Mouse (Mus musculus) c-Kit-positive CD71-negative TER-119-negative erythroid progenitor cells, embryonic 14.5 days (primary cell): Measurements from ENCODE around the gene Gm49711.

Experiments used
- DNase-seq: peaks from one replicate; pipeline ENCODE4 v3.0.0-alpha.2; 2013; ENCODE audit warnings: low read depth

Gm49711 gene

DNA sequence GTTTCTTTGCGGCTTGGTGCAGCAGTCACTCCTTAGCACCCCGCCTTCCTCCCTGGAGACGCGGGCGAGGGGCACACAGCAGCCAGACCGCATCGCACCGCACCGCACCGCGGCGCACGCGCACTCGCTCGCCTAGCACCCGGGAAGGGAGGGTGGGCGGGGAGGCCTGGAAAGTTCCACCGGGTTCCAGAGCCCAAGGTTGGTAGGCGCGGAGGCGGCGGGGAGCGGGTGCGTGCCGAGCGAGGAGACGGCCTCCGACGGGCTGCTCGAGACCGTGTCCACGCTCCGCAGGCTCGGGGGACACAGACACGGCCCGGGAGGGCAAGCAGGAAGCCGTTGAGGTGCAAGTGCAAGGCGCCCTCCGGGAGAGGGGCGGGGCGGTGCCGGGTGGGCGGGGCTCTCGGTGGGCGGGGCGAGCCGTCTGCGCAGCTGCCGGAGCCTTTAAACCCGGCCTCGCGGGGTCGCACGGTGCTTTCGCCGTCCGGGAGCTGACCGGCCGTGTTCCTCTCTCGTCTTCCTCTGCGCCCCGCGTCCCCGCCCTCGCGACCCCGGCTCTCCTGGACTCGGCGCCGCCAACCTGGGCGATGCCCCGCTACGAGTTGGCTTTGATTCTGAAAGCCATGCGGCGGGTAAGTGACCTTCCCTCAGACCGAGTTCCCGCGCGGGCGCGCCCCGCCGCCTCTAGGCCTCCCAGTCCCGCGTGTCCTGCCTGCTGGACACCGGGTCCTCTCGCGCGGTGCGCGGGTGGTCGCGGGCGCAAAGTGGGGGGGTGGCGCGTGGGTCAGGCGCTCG is at the start of gene Gm49711, which contains the start of the genes Mrps6 and Slc5a3:
Gm49711 (plus strand) TSS at position 465 of the 792 bp plus-strand sequence.
Mrps6 (plus strand) TSS at position 419 of the 792 bp plus-strand sequence.
Slc5a3 (plus strand) TSS at position 471 of the 792 bp plus-strand sequence.
- peak; percentile 57 for DNase-seq

DNA sequence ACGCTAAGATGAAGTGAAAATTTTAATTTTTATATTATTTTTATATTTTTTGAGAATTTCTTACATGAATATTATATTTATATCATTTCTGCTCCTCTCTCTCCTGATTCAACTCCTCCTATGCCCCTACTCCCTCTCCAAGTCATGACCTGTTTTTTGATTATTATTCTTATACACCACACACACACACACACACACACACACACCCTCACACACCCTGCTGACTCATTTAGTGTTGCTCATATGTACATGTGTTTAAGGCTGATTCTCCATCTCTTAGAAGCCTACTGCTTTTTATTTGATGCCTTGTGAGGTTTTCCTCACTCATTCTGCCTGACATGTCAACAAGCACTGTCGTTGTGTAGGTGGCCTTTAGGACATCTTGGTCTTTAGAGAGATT is 48.5 kb upstream of the Gm49711 start:
- DNase-seq, result no peak

DNA sequence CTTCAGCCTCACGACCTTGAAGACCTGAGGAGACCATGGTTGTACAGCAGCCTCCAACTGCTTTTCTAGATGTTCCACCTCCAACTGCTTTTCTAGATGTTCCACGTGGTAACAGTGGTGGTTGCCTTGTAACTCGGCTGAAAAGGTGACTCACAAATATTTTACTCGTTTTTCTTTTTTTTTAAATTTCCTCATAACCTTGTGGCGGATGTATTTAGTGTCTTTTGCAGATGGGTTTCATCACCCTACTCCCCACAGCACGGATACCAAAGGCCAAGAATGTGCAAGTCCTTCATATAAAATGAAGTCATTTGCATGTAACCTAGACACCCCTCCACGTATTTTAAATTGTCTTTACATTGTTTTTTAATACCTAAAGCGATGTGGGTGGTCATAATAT is 41.3 kb upstream of the Gm49711 start:
- no peak for DNase-seq

DNA sequence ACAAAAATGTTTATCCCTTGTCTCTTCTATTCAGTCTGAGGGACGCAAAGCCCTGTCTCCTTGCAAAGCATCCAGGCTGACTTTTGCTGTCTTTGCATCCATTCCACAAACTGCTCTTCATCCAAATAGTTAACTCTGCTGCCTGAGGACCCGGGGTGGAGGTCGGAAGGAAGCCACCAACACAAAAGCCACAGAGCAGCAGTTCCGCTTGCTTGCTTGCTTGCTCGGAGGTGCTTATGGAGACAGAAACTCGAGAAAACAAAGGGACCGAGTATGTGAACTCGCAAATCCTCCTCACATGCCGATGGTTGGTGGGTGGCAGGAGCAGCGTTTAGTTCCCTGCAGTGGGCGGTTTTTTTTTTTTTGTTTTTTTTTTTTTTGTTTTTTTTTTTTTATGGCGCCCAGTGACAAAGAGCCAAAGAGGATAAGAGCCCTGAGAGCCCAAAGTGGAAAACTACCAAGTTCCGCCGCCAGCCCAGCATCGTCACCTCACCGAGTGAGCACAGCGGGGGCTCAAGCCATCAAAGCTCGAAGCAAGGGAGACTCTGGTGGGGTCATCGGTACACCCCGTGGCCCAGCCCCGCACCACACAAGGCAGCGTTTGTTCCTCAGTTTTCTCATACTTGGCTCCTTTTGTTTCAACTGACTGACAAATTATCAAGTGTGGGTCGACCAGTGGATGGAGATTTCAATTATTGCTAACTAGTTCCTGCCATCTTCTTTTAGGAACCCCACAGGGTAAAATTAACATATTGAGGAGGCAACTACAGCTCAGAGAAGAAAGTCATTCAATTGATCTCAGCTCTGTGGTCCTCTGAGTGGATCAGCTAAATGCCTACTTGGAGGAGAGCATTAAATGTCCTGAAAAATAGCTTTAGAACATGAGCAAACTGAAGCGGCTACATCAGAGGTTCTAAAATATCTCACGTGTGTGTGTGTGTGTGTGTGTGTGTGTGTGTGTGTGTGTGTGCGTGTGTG is 38.7 kb upstream of the Gm49711 start:
- peak; percentile 28 for DNase-seq

DNA sequence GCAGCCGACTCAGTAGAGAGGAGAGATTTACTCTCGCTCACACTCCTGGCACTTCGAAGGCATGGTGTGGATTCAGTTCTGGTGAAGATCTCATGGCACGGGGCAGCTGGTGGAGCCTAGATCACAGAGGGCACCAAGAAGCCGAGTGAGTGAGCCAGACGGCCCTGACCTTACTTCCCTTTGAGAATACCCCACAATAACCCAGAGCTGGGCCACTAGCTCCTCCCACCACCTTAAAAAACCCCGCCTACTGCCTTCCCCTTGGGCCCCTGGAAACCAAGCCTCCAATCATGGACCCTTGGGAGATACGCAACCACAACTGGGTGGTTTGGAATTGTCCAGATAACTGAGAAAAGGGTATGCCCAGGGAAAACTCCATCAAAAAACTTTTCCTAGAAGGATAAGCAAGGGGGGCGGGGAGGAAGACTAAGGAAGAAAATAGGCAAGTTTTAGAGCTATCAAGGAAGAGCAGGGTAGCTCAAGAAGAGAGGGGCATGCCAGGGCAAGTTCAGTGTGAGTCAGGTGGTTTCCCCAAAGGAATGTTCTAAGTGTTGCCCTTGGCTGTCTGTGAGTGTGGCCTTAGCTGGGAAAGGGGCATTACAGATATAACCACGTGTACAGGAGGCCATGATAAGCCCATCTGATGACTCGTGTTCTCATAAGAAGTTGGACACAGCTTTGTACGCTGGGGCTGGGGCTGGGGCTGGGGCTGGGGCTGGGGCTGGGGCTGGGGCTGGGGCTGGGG is 36.3 kb upstream of the Gm49711 start:
- DNase-seq, result no peak

DNA sequence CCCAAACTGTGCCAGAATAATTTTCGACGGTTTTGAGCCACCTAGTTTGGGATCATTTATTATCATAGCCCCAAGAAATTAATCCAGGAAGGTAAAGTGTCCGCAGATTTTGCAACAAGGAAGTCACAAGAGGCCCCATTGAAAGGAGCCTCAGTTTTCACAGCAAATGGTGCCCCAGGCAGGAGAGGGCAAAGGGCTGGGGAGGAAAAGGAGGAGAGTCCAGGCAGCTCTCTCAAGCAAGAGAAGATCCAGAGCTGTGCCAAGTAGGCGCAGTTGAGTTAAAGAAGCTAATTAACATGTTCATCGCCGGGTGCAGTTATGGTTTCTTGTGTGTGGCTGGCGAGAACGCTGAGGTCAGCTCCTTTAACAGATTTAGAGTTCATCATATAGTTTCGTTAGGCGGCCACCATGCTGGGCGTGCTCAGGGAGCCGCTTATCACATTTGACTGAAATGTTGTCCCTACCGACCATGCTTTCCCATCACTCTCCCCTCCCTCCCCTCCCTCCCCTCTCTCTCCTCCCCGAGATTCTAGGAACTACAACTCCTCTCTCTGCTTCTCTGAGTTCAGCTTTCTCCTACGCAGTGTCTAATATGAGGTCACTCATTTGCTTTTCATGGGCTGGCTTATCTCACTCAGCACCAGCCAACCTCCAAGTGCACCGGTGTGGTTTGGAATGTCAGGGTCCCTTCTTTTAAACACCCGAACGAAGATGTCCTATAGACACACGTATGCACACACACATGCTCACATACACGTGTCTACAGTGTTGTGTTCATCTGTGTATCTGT is 35.4 kb upstream of the Gm49711 start:
- DNase-seq, result no peak

DNA sequence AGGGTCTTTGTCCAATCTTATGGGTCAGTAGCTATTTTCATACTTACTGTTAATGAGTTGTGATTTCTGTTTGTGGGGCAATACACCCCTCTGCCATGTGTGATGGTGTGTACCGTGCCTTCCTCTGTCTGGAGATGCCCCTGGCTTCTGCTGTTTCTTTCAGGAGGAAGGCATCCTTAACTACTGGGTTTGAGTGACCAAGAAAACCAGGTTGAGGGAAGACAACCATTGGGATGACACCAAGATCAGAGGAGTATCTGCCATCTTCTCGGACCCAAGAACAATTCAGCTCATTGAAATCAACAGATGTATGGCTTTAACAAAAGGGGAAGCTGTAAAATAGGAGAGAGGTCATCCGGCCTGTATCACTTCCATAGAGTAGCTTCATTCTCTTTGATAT is 24.8 kb upstream of the Gm49711 start:
- DNase-seq, result no peak

DNA sequence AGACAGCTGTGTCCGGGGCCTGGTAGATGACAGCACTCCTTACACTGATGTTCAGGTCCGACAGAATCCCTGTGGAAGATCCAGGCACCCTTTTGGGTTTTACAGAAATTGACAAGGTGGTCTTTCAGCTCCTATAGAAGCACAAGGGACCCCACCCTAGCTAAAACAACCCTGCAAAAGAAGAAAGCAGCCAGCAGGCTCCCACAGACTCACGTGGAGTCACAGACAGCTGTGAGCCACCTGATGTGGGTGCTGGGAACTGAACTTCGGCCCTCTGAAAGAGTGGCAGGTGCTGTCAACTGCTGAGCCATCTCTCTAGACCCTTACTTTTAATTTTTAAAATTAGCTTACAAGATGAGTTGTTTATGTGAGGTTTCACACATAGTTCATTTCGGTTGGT is 23.4 kb upstream of the Gm49711 start:
- no peak for DNase-seq

DNA sequence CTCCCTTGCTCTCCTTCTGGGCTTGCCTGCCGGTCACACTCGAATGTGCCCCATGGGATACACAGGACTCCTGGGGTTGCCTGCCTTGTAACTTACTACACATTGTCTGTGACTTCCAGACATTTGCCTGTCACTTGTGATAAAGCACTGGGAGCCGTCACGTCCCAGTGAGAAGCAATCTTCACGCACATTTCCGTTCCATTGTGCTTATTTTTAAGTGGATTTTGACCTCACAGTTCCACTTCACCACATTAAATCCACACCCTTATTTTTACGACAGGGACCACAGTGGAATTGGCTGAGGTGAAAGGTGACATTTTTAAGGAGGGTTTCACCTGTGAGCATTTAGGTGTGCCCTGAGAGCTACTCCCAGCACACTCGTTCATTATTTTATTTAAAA is 21.4 kb upstream of the Gm49711 start:
- DNase-seq, result no peak

DNA sequence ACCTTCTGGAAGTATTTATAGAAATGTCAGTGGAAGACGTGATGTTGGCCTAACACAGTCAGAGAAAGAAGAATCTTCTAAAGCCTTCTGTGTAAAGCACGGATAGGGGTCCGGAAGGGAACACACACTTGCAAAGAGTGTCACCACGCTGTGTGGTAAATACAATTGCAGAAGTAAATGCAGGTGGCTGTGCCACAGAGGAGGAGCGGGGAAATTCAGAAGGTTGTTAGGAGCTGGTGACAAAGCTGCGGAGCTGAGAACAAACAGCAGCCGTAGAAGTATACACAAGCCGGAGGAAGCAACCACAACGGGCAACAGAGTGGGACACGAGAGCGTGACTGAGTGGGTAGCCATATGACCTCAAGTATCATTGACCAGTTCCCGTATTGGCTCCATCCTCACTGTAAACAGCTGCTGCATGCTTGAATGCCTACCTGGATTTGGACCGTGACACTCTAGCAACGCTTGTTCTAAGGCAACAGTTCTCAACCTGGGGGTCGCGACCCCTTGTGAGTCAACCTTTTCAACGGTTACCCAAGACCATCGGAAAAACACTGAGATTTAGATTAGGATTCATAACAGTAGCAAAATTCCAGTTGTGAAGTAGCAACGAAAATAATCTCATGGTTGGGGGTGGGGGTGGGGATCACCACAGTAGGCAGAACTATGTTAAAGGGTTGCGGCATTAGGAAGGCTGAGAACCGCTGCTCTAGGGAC is 20.1 kb upstream of the Gm49711 start:
- no peak for DNase-seq

DNA sequence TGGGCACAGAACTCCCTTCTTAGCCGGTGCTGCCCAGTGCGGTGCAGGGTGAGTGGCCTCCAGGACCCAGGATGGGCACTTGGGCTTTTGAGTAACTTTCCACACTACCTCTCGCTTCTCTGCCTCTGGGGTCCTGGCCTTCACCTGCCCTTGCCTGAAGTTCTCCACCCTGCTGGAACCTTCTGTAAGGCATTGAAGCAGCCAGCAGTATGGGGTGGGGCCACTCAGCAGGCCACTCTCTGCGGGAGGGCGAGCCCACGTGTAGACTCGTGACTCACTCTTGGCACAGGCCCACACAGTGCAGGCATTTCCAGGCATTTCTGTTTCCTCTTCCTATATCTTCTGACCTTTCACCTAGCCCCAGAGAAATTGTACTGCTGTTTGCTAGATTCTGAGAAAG is 18.7 kb upstream of the Gm49711 start:
- DNase-seq, result no peak

DNA sequence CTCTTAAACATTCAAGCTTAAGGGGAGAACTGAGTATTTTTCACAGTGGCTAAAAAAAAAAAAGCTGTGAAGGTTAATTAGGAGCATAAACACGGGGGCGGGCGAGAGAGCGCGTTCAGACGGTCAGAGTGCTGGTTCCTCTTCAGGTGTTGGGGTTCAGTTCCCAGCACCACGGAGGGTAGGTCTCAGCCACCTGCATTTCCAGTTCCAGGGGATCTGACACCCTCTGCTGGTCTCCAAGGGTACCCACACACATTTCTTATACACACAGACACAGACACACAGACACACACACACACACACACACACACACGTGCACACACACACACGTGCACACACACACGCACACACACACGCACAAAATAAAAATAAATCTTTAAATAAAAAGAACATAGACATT is 18.1 kb upstream of the Gm49711 start:
- no peak for DNase-seq

DNA sequence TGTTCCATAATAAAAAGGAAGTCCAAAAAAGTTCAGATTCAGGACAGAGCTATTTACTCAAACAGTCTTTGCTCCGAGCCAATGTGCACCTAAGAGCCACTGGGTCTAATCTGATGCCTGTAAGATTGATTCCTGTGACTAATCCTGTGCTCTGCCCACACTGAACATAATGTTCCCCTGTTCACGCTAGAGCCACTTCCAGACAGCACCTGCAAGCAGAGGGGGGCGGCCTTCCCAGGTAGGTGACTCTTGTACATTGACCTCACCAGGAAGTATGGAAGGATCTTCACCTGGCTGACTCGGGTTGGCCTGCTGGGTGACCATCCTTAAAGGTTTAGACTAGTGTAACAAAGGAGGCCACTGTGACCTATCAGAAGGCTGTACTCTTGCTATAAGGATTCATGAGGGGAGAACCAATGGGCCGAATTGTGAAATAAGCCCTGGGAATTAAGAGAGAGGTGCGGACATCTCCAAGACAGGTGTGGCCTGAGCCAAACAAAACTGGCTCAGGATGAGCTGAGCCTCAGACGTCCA is 6.3 kb upstream of the Gm49711 start:
- DNase-seq, result no peak

DNA sequence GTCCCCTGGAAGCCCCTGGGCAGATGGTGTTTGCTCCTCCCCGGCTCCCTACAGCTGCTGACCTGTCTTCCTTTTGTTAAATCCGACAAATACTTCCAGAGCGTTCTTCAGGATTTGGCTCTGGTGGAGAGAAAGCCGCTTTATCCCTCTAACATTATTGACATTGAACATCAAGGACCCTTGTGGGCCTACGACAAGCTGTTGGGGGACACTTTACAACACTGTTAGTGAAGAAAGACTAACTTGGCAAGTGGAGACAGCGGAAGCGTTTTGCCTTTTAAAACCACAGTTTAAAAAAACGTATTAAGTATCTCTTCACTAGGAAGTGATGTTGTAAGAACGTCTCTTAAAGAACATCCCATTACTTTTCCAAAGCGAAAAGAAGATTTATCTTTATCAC is 5.5 kb upstream of the Gm49711 start:
- DNase-seq, result no peak

DNA sequence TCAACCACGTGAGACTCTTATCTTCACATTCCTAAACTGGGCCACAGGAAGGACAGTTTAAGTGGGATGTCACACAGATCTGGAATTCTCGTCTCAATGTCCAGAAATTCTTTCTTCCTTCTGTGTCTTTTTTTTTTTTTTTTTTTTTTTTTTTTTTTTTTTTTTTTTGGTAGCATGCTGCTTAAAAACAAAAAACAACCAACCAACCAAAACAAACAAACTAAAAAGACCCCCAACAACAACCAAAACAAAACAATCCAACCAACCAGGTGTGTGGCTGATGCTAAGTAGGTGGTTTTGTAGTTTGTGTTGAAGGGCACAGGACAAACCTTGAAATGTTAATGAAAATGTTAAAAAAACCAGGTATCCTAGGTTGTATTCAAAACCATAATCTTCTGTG is 1.4 kb upstream of the Gm49711 start:
- DNase-seq, result no peak

DNA sequence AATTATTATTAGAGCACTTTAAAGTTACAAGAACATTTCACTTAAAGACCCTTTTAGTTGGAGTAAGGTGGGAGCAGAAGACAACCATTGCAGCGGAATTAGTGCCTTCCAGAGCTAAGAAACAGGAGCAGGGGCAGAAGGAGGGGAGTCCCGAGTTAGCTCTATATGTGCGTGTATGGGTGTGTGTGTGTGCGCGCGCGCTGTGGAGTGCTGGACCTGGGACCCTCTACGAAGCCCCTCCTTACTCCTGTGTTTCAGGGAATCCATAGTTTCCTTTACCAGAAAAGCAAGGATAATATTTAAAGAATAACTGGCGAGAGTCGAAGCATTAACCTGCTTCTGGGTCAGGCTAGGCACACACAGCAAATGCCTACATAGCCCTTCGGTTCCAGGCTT is 662 bp upstream of the Gm49711 start:
- DNase-seq, result no peak

DNA sequence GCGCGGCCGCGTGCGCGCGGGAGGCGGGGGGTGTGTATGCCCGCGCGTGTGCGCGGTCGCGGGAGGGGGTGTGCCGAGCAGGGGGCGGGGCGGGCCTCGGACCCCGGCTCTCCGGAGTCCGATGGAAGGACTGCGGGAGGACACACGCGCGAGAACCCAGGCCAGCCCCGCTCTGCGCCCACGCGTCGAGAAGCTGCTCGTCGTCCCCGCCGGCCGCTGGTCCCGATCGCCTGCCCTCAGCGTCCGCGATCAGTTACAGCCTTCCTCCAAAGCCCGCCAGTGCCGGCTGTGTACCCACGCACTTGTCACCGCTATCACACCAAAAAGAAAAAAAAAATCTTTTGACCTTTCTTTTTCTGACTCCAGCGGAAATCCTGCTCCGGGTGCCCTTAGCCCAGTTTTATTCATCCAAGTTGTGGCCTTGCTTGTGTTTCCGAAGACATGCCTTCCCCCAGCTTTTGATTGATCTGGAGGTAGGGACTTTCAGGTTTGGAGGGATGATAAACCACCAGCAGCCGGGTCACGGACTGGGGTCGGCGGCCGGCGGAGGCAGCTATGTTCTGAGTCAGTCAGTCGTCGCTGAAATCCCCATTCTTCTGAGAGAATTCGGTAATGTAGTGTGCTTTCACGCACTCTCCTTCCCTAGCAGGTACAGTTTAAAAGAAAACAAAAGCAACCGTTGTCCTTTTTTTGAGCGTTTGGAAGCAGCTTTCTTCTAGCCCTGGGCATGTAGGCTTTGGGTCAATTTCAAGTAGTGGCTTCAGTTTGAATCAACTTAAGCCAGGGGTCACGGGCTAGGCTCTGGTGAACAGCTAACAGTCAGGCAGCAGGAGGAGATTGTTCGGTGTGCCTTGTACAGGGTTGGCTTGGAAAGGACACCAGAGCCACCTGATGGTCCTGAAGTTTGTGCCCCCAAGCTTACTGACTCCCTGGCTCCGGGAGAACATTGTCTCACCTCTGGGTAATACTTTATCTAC is 816 bp downstream of the Gm49711 start:
- no peak for DNase-seq

DNA sequence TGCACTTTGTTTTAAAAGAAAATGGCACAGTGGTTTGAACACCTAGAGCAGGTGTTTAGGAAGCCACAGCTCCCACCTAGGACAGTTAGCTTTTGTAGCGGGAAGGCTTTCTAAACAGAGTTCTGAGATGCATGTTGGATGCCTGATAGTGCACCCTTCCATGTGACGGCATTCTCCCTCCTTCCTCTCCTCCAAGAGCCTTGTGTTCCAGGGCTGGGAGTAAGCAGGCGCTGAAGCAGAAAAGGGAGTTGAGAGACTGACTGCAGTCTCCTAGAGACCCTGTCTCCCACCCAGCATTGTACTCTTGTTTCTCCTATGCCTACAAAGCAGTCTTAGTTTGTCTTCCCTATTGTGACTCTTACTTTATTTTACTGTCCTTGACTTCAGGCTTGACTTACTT is 2.1 kb downstream of the Gm49711 start:
- DNase-seq, result no peak

DNA sequence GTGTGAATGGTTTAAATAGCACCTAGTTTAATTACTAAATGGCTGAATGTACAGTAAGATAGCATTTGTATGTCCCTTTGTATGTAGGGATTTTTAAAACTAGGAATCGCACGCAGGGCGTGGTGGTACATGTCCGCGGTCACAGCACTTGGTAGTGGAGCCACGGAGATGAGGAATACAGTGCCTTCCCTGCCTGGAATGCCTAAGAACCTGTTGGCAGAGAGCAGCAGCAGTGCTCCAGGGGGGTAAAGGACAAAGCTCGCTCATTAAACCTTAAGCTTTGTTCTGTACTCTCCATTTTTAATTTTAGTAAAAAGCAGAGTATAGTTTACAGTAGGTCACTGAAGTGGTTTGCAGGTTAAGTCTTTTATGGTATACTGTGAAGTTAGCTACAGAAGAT is 3.5 kb downstream of the Gm49711 start:
- DNase-seq, result no peak
